Mouse (Mus musculus): ENCODE data around the gene Rab3b.

DNA sequence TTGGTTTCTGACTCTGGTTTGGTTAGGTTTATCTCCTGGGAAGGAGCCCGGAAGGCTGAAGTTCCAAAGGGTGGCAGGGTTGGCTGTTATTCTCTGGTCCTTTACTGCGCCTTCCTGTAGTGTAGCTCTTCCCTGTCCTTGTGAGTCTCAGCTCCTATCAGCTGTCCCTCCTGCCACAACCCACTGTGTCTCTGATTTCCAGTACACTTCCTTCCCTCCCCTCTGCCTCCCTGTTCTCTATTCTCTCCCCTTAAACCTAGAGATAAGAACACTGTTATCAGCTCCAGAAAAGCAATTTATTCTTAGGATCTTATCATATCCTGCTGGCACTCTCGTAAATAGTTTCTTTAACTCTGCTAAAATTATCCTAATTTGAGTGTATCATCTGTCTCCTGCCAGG lies 90.7 kb downstream of the Rab3b start:
- TF ChIP-seq EP300 (IDR thresholded peaks at IDR 0.05; ENCODE audit: insufficient read depth, low read depth, low read length) = no peak
- no peak for TF ChIP-seq POLR2A (IDR thresholded peaks at IDR 0.05; ENCODE audit: insufficient read depth, low read depth, low read length)
- TF ChIP-seq CTCF (IDR thresholded peaks at IDR 0.05) = no peak
